Mouse (Mus musculus) R1 (cell line): ENCODE results near the gene Calb2.

Experiments
- DNase-seq: peaks from one replicate; pipeline ENCODE4 v3.0.0-alpha.2; 2018; ENCODE audit warnings: low read depth, low spot score

Calb2 gene

GRCm38 (mm10) chr8:110119715-110120114, 48.3 kb downstream of the Calb2 start:
- peak; percentile 37 for DNase-seq

GRCm38 (mm10) chr8:110102653-110103052, 65.4 kb downstream of the Calb2 start, which contains the start of gene Gm17720:
TSS of gene Gm17720 (minus strand) at chr8:110102753.
- no peak for DNase-seq

GRCm38 (mm10) chr8:110101676-110102075, 66.3 kb downstream of the Calb2 start:
- DNase-seq, result peak; percentile 59

GRCm38 (mm10) chr8:110100907-110101306, 67.1 kb downstream of the Calb2 start, which contains the start of gene Gm21964:
TSS of gene Gm21964 (plus strand) at chr8:110101207.
- no peak for DNase-seq

GRCm38 (mm10) chr8:110091869-110092268, 76.1 kb downstream of the Calb2 start:
- DNase-seq, result no peak
